Mouse (Mus musculus) megakaryocyte progenitor cell, adult 5-6 weeks (primary cell): ENCODE data around the gene Tie1. TPM values are rescaled to one million over a fixed set of nuclear protein-coding genes. Genes with fewer than 3 reads are reported as not detected.
A peak's percentile ranks its signal among the peaks of the same experiment; 100 is the strongest.
"Not testable (repeated sequence)": the region's sequence is repeated elsewhere in the genome, so short reads cannot be mapped to it uniquely, and the experiment has no call there.

ENCODE experiments used
- ATAC-seq: replicated peaks from 2 replicates; pipeline ENCODE4 v1.8.0; 2016; ENCODE audit warnings: mild to moderate bottlenecking, moderate TSS enrichment, inconsistent platforms; ENCODE audit not compliant: poor library complexity
- total RNA-seq, 2 experiments: library from RNA; stranded (forward) in 1 of 2; stranded (reverse) in 1 of 2; fragments of 157-497, 149-512 nt in 1 of 2; fragments of 200-1000 nt in 1 of 2; gene quantifications; 2 replicates each; pipeline versions ENCODE4 v1.2.3 to v1.2.4; 2015 to 2017

The Tie1 gene
- 4.3 and 4.4 TPM in 2 replicates for total RNA-seq (2015)
- 3.5 and 4.3 TPM in 2 replicates for total RNA-seq (2017)

GRCm38 (mm10) chr4:118489717-118490132 is at the start of gene Tie1:
TSS of gene Tie1 (minus strand) at chr4:118490061.
- peak; percentile 50 for ATAC-seq

GRCm38 (mm10) chr4:118537801-118538200 is 47.9 kb upstream of the Tie1 start:
- ATAC-seq, result no peak

GRCm38 (mm10) chr4:118535610-118536009 is 45.7 kb upstream of the Tie1 start:
- no peak for ATAC-seq

GRCm38 (mm10) chr4:118533605-118534004 is 43.7 kb upstream of the Tie1 start:
- ATAC-seq, result peak; percentile 77

GRCm38 (mm10) chr4:118533156-118533555 is 43.3 kb upstream of the Tie1 start:
- peak; percentile 43 for ATAC-seq

- ATAC-seq, result no peak
Measured at GRCm38 (mm10) chr4:118532663-118533062, 42.8 kb upstream of the Tie1 start.

- no peak for ATAC-seq
Measured at GRCm38 (mm10) chr4:118527720-118528119, 37.9 kb upstream of the Tie1 start.

GRCm38 (mm10) chr4:118527335-118527681 is 37.4 kb upstream of the Tie1 start:
- no peak for ATAC-seq

GRCm38 (mm10) chr4:118526408-118527334 is 36.8 kb upstream of the Tie1 start, which contains the start of gene 2610528J11Rik:
TSS of gene 2610528J11Rik (plus strand) at chr4:118526999.
- no peak for ATAC-seq

- ATAC-seq, result peak; percentile 71
Measured at GRCm38 (mm10) chr4:118525779-118526178, 35.9 kb upstream of the Tie1 start.

- ATAC-seq, result no peak
Measured at GRCm38 (mm10) chr4:118523976-118524375, 34.1 kb upstream of the Tie1 start.

GRCm38 (mm10) chr4:118522248-118522647 is 32.4 kb upstream of the Tie1 start:
- ATAC-seq, result no peak

- peak; percentile 77 for ATAC-seq
Measured at GRCm38 (mm10) chr4:118518208-118518607, 28.3 kb upstream of the Tie1 start.

GRCm38 (mm10) chr4:118517497-118518146 is 27.8 kb upstream of the Tie1 start:
- no peak for ATAC-seq

GRCm38 (mm10) chr4:118516699-118517496 is 27.0 kb upstream of the Tie1 start:
- peak; percentile 55 for ATAC-seq

GRCm38 (mm10) chr4:118509050-118509449 is 19.2 kb upstream of the Tie1 start:
- ATAC-seq, result no peak

- not testable (repeated sequence) for ATAC-seq
Measured at GRCm38 (mm10) chr4:118507171-118507570, 17.3 kb upstream of the Tie1 start.

- no peak for ATAC-seq
Measured at GRCm38 (mm10) chr4:118505551-118505950, 15.7 kb upstream of the Tie1 start.

- no peak for ATAC-seq
Measured at GRCm38 (mm10) chr4:118500792-118501191, 10.9 kb upstream of the Tie1 start.

- ATAC-seq, result no peak
Measured at GRCm38 (mm10) chr4:118500171-118500724, 10.4 kb upstream of the Tie1 start.

GRCm38 (mm10) chr4:118490461-118490860 is 600 bp upstream of the Tie1 start:
- ATAC-seq, result no peak
